Mouse (Mus musculus): Measurements from ENCODE around the gene Map4k1. TPM values are rescaled to one million over a fixed set of nuclear protein-coding genes. Genes with fewer than 3 reads are reported as not detected.

The Map4k1 gene
- polyA plus RNA-seq, 1 experiment from 2014 or later: 4.1 TPM

DNA sequence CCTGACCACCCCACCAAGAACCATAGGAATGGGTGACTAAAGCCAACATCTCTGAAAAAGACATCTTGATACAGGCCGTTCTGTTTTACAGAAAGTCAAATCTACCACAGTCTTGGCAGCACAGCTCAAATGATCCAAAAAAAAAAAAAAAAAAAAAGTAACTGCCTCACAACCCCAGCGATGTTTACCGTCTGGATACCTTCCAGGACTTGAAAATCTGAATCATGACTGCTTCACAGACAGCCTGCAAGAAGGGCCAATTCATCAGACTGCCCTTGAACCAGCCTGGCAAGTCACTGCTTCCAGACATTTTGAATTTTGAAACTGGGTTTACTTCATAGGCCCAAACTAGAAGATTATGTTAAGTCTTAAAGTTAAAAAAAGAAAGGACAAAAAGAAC is 29.1 kb upstream of the Map4k1 start:
- ATAC-seq (ENCODE audit: low FRiP score) (no peak), DNase-seq (ENCODE audit: low spot score, missing footprints) (no peak)
- Histone ChIP-seq H3K4me3 (ENCODE audit: low read depth, low read length) (no peak overlapping the region), H3K27ac (ENCODE audit: low read depth, low read length) (peak overlapping the region; percentile 76; the same call in 1 of the 2 replicates), H3K4me2 (no peak overlapping the region), H3K36me3 (ENCODE audit: control insufficient read depth, insufficient read depth, low read length) (no peaks in the 10 kb centered on the region), H3K27me3 (ENCODE audit: control insufficient read depth, insufficient read depth, low read length) (no peaks in the 10 kb centered on the region), H3K9me3 (ENCODE audit: control insufficient read depth, low read length) (no peaks in the 10 kb centered on the region), H3K9ac (ENCODE audit: low read length) (peak overlapping the region; percentile 21; the same call in 1 of the 2 replicates), H3K4me1 (ENCODE audit: control insufficient read depth, insufficient read depth, low read length) (peaks cover 23% of the 10 kb centered on the region)
- 47% methylated on average over 3 of the region's 3 CpGs for WGBS

DNA sequence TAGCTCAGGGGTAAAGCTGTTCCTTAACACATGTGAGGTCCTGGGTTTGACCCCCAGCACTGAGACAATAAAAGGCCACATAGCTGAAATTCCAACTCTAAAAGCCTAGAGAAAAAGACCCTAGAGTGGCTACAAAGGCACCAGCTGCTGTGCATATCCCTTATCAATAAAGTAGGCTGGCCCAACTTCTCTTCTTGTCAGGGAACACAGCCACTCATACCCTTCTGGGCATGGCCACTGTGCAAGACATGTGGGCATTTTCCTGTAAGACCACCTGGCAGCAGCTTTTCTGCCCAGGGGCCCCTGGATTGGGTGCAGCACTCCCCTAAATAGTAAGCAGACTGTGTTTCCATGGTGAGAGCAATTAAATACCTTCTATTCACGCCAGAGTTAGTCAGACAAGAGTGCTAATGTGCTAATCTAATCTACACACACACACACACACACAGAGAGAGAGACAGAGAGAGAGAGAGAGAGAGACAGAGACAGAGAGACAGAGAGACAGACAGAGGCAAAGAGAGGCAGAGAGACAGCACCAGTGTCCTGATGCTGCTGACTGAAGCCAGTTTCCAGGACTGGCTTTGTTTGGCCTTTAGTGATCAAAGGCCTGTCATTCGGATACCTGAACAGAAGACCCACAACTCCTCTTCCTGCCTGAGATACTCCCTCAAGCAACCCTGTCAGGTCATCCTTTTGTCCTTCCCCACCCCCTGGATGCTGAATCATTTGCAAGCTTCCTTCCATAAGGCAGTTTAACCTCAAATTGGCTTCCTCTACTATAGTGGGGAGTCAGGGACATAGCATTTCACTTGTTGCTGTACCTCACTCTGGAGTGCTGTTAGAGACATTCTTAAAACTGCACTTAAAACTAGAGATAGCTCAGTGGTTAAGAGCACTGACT is 28.1 kb upstream of the Map4k1 start:
- ATAC-seq (ENCODE audit: low FRiP score) (peak; percentile 85), DNase-seq (ENCODE audit: low spot score, missing footprints) (peak; percentile 93)
- H3K4me2 ChIP-seq: peak overlapping the region; percentile 25; the same call in 1 of the 2 replicates
- H3K9ac ChIP-seq (ENCODE audit: low read length): peak overlapping the region; percentile 10; the same call in 1 of the 2 replicates
- no peaks in the 10 kb centered on the region for H3K27me3 ChIP-seq (ENCODE audit: control insufficient read depth, insufficient read depth, low read length)
- peak overlapping the region; percentile 76 for H3K27ac ChIP-seq (ENCODE audit: low read depth, low read length)
- no peaks in the 10 kb centered on the region for H3K36me3 ChIP-seq (ENCODE audit: control insufficient read depth, insufficient read depth, low read length)
- H3K4me1 ChIP-seq (ENCODE audit: control insufficient read depth, insufficient read depth, low read length): peaks cover 24% of the 10 kb centered on the region
- H3K9me3 ChIP-seq (ENCODE audit: control insufficient read depth, low read length): no peaks in the 10 kb centered on the region
- WGBS: 4% methylated on average over 2 of the region's 2 CpGs
- H3K4me3 ChIP-seq (ENCODE audit: low read depth, low read length): no peak overlapping the region

GRCm38 (mm10) chr7:28954773-28955172 is 27.1 kb upstream of the Map4k1 start:
- Histone ChIP-seq H3K4me2 (no peak overlapping the region), H3K27me3 (ENCODE audit: control insufficient read depth, insufficient read depth, low read length) (no peaks in the 10 kb centered on the region), H3K9ac (ENCODE audit: low read length) (no peak overlapping the region), H3K9me3 (ENCODE audit: control insufficient read depth, low read length) (no peaks in the 10 kb centered on the region), H3K4me3 (ENCODE audit: low read depth, low read length) (no peak overlapping the region), H3K36me3 (ENCODE audit: control insufficient read depth, insufficient read depth, low read length) (no peaks in the 10 kb centered on the region), H3K4me1 (ENCODE audit: control insufficient read depth, insufficient read depth, low read length) (peaks cover 32% of the 10 kb centered on the region), H3K27ac (ENCODE audit: low read depth, low read length) (no peak overlapping the region)
- 80% methylated on average over 4 of the region's 4 CpGs for WGBS
- ATAC-seq (ENCODE audit: low FRiP score) (no peak), DNase-seq (ENCODE audit: low spot score, missing footprints) (no peak)

DNA sequence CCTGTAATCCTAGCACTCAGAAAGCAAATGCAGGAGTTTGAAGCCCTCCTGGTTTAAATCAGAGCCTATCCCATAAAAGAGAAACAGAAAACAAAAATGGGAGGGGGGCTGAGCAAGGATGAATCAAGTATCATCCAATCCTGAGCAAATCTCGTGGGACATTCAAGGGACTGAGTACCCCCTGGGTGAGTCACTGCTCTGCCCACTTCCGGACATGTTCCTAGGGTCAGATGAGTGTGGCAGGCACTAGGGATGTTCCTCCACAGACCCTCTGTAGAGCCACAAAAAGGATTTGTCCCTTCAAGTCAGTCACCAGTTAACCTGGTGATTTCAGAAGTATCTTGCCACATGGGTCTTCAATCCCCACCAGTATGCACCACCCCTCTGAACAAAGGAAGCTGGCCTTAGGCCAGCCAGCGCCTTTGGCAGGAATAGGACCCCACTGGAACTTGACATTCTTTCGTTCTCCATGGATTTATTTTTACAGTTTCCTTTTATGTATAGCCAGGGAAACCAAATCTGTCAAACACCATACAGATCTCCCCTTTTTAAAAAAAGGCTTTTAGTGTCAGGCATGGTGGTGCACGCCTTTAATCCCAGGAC is 26.5 kb upstream of the Map4k1 start:
- Histone ChIP-seq H3K4me2 (no peak overlapping the region), H3K4me3 (ENCODE audit: low read depth, low read length) (no peak overlapping the region), H3K36me3 (ENCODE audit: control insufficient read depth, insufficient read depth, low read length) (no peaks in the 10 kb centered on the region), H3K4me1 (ENCODE audit: control insufficient read depth, insufficient read depth, low read length) (peaks cover 39% of the 10 kb centered on the region), H3K27ac (ENCODE audit: low read depth, low read length) (no peak overlapping the region), H3K27me3 (ENCODE audit: control insufficient read depth, insufficient read depth, low read length) (no peaks in the 10 kb centered on the region), H3K9ac (ENCODE audit: low read length) (no peak overlapping the region), H3K9me3 (ENCODE audit: control insufficient read depth, low read length) (no peaks in the 10 kb centered on the region)
- ATAC-seq (ENCODE audit: low FRiP score) (no peak), DNase-seq (ENCODE audit: low spot score, missing footprints) (no peak)
- WGBS: 67% methylated on average over 5 of the region's 5 CpGs

GRCm38 (mm10) chr7:28956270-28956669 is 25.6 kb upstream of the Map4k1 start:
- Histone ChIP-seq H3K27ac (ENCODE audit: low read depth, low read length) (no peak overlapping the region), H3K4me1 (ENCODE audit: control insufficient read depth, insufficient read depth, low read length) (peaks cover 47% of the 10 kb centered on the region), H3K9me3 (ENCODE audit: control insufficient read depth, low read length) (no peaks in the 10 kb centered on the region), H3K36me3 (ENCODE audit: control insufficient read depth, insufficient read depth, low read length) (no peaks in the 10 kb centered on the region), H3K27me3 (ENCODE audit: control insufficient read depth, insufficient read depth, low read length) (no peaks in the 10 kb centered on the region), H3K4me2 (no peak overlapping the region), H3K9ac (ENCODE audit: low read length) (no peak overlapping the region), H3K4me3 (ENCODE audit: low read depth, low read length) (no peak overlapping the region)
- no peak for ATAC-seq (ENCODE audit: low FRiP score)
- DNase-seq (ENCODE audit: low spot score, missing footprints): no peak
- WGBS: 94% methylated on average over 1 of the region's 1 CpGs

DNA sequence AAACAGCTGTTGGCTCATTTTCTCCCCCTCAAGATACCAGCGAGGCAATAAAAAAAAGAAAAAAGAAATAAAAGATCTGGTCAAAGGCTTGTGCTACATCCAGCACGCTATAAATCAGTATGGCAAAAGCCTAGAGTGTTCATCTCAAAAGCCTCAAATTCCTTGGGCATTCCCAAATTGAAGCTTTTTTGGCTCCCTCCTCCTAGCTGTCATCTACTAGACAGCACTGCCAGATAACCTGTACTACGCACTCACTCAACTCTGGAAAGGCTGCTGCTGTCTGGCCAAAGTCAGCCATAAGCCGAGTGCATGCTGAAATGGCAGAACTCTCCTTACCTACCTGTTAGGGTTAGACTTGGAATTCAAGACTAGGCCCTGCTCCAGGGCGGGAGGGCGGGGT is 24.6 kb upstream of the Map4k1 start:
- 92% methylated on average over 6 of the region's 6 CpGs for WGBS
- Histone ChIP-seq H3K27ac (ENCODE audit: low read depth, low read length) (no peak overlapping the region), H3K9me3 (ENCODE audit: control insufficient read depth, low read length) (no peaks in the 10 kb centered on the region), H3K36me3 (ENCODE audit: control insufficient read depth, insufficient read depth, low read length) (no peaks in the 10 kb centered on the region), H3K4me2 (no peak overlapping the region), H3K27me3 (ENCODE audit: control insufficient read depth, insufficient read depth, low read length) (no peaks in the 10 kb centered on the region), H3K9ac (ENCODE audit: low read length) (no peak overlapping the region), H3K4me3 (ENCODE audit: low read depth, low read length) (no peak overlapping the region), H3K4me1 (ENCODE audit: control insufficient read depth, insufficient read depth, low read length) (peaks cover 48% of the 10 kb centered on the region)
- ATAC-seq (ENCODE audit: low FRiP score): no peak
- DNase-seq (ENCODE audit: low spot score, missing footprints): no peak

- H3K27ac ChIP-seq (ENCODE audit: low read depth, low read length): no peak overlapping the region
- no peak overlapping the region for H3K9ac ChIP-seq (ENCODE audit: low read length)
- WGBS: 84% methylated on average over 1 of the region's 1 CpGs
- H3K27me3 ChIP-seq (ENCODE audit: control insufficient read depth, insufficient read depth, low read length): no peaks in the 10 kb centered on the region
- ATAC-seq (ENCODE audit: low FRiP score): no peak
- H3K36me3 ChIP-seq (ENCODE audit: control insufficient read depth, insufficient read depth, low read length): no peaks in the 10 kb centered on the region
- H3K4me2 ChIP-seq: no peak overlapping the region
- no peak for DNase-seq (ENCODE audit: low spot score, missing footprints)
- no peaks in the 10 kb centered on the region for H3K9me3 ChIP-seq (ENCODE audit: control insufficient read depth, low read length)
- H3K4me1 ChIP-seq (ENCODE audit: control insufficient read depth, insufficient read depth, low read length): peaks cover 42% of the 10 kb centered on the region
- H3K4me3 ChIP-seq (ENCODE audit: low read depth, low read length): no peak overlapping the region
Measured at GRCm38 (mm10) chr7:28957997-28958725, 23.7 kb upstream of the Map4k1 start.

- WGBS: 68% methylated on average over 1 of the region's 1 CpGs
- H3K4me1 ChIP-seq (ENCODE audit: control insufficient read depth, insufficient read depth, low read length): peaks cover 36% of the 10 kb centered on the region
- H3K27ac ChIP-seq (ENCODE audit: low read depth, low read length): no peak overlapping the region
- no peaks in the 10 kb centered on the region for H3K36me3 ChIP-seq (ENCODE audit: control insufficient read depth, insufficient read depth, low read length)
- no peaks in the 10 kb centered on the region for H3K27me3 ChIP-seq (ENCODE audit: control insufficient read depth, insufficient read depth, low read length)
- H3K4me2 ChIP-seq: no peak overlapping the region
- H3K4me3 ChIP-seq (ENCODE audit: low read depth, low read length): no peak overlapping the region
- ATAC-seq (ENCODE audit: low FRiP score) (no peak), DNase-seq (ENCODE audit: low spot score, missing footprints) (no peak)
- no peaks in the 10 kb centered on the region for H3K9me3 ChIP-seq (ENCODE audit: control insufficient read depth, low read length)
- no peak overlapping the region for H3K9ac ChIP-seq (ENCODE audit: low read length)
Measured at GRCm38 (mm10) chr7:28958770-28959169, 23.1 kb upstream of the Map4k1 start.

Measured in midbrain, embryonic 11.5 days (tissue).